Mouse (Mus musculus) intestine, embryonic 15.5 days (tissue): ENCODE results near the gene 1810013L24Rik. TPM values are rescaled to one million over a fixed set of nuclear protein-coding genes. Genes with fewer than 3 reads are reported as not detected.

Experiments used
- ATAC-seq: fragments of 200-750 bp; cut with Nextera tagmentation; 2 replicates; pipeline ENCODE4 v1.8.0; 2017; ENCODE audit warnings: moderate TSS enrichment, moderate library complexity
- H3K27ac ChIP-seq: fragments of 300-500 bp; sonication (generic); 2 replicates; pipeline ENCODE4 v1.5.1; 2015; ENCODE audit warnings: mild to moderate bottlenecking, inconsistent platforms
- H3K27me3 ChIP-seq: fragments of 300-500 bp; sonication (generic); replicated peaks from 2 replicates; pipeline ENCODE4 v1.6.1; 2015; ENCODE audit warnings: inconsistent platforms
- H3K36me3 ChIP-seq: fragments of 300-500 bp; sonication (generic); 2 replicates; pipeline ENCODE4 v1.6.1; 2015; ENCODE audit warnings: inconsistent platforms
- H3K4me1 ChIP-seq: fragments of 300-500 bp; sonication (generic); replicated peaks from 2 replicates; pipeline ENCODE4 v1.6.1; 2015; ENCODE audit warnings: inconsistent platforms
- H3K4me2 ChIP-seq: fragments of 300-500 bp; sonication (generic); replicated peaks from 2 replicates; pipeline ENCODE4 v1.6.1; 2015; ENCODE audit warnings: mild to moderate bottlenecking, inconsistent platforms
- H3K4me3 ChIP-seq: fragments of 300-500 bp; sonication (generic); replicated peaks from 2 replicates; pipeline ENCODE4 v1.5.1; 2015; ENCODE audit warnings: inconsistent platforms
- H3K9ac ChIP-seq: fragments of 300-500 bp; sonication (generic); 2 replicates; pipeline ENCODE4 v1.6.1; 2015; ENCODE audit warnings: inconsistent platforms
- H3K9me3 ChIP-seq: fragments of 300-500 bp; sonication (generic); 2 replicates; pipeline ENCODE4 v1.6.1; 2016; ENCODE audit warnings: inconsistent platforms
- WGBS: fragments of 180-500 bp; shearing (Covaris S2); methylation state at CpG from one replicate; pipeline ENCODE4 v1.1.7; 2015; 5-methylcytosine and 5-hydroxymethylcytosine counted together
- polyA plus RNA-seq: library from polyadenylated mRNA; unstranded; fragments of >200 nt; fragmentation: Nextera tagmentation; extraction: Ambion mirVana; gene quantifications from 2 replicates; pipeline ENCODE4 v1.2.1, GENCODE M21; 2015

Gene 1810013L24Rik
- polyA plus RNA-seq, 1 experiment from 2014 or later, result 17.7 TPM

GRCm38 (mm10) chr16:8817872-8818271, 12.0 kb upstream of the 1810013L24Rik start:
- ATAC-seq, result no peak
- 75% methylated on average over 4 of the region's 4 CpGs for WGBS
- Histone ChIP-seq H3K27me3 (no peaks in the 10 kb centered on the region), H3K9me3 (no peaks in the 10 kb centered on the region), H3K4me3 (no peak overlapping the region), H3K4me1 (no peaks in the 10 kb centered on the region), H3K27ac (no peak overlapping the region), H3K36me3 (no peaks in the 10 kb centered on the region), H3K9ac (no peak overlapping the region), H3K4me2 (no peak overlapping the region)

DNA sequence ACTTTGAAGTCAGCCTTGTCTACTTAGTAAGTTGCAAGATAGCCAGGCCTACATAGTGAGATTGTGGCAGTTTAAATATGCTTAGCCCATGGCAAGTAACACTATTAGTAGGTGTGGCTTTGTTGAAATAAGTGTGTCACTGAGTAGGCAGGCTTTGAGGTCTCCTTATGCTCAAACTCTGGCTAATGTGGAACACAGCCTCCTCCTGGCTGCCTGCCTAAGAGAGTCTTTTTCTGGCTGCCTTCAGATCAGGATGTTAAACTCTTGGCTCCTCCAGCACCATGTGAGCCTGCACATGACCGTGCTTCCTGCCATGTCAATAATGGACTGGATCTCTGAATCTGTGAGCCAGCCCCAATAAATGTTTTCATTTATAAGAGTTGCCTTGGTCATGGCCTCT, 8.5 kb upstream of the 1810013L24Rik start:
- no peaks in the 10 kb centered on the region for H3K4me1 ChIP-seq
- no peak overlapping the region for H3K27ac ChIP-seq
- no peak overlapping the region for H3K4me2 ChIP-seq
- ATAC-seq, result no peak
- H3K4me3 ChIP-seq, result no peak overlapping the region
- H3K9ac ChIP-seq, result no peak overlapping the region
- WGBS, result 76% methylated on average over 1 of the region's 1 CpGs
- H3K27me3 ChIP-seq, result no peaks in the 10 kb centered on the region
- no peaks in the 10 kb centered on the region for H3K36me3 ChIP-seq
- no peaks in the 10 kb centered on the region for H3K9me3 ChIP-seq

GRCm38 (mm10) chr16:8822586-8822985, 7.3 kb upstream of the 1810013L24Rik start:
- Histone ChIP-seq H3K36me3 (no peaks in the 10 kb centered on the region), H3K27me3 (no peaks in the 10 kb centered on the region), H3K9ac (no peak overlapping the region), H3K27ac (no peak overlapping the region), H3K4me2 (no peak overlapping the region), H3K9me3 (no peaks in the 10 kb centered on the region), H3K4me1 (no peaks in the 10 kb centered on the region), H3K4me3 (no peak overlapping the region)
- no peak for ATAC-seq
- WGBS, result 77% methylated on average over 4 of the region's 4 CpGs

- H3K4me2 ChIP-seq, result no peak overlapping the region
- no peak overlapping the region for H3K9ac ChIP-seq
- WGBS, result 70% methylated on average over 2 of the region's 2 CpGs
- H3K9me3 ChIP-seq, result no peaks in the 10 kb centered on the region
- ATAC-seq, result peak; percentile 60; the same call in 1 of the 2 replicates
- no peaks in the 10 kb centered on the region for H3K4me1 ChIP-seq
- H3K27ac ChIP-seq, result no peak overlapping the region
- H3K36me3 ChIP-seq, result no peaks in the 10 kb centered on the region
- no peaks in the 10 kb centered on the region for H3K27me3 ChIP-seq
- no peak overlapping the region for H3K4me3 ChIP-seq
Observed at GRCm38 (mm10) chr16:8823661-8824060, 6.2 kb upstream of the 1810013L24Rik start.

GRCm38 (mm10) chr16:8827366-8827765, 2.5 kb upstream of the 1810013L24Rik start:
- Histone ChIP-seq H3K36me3 (no peaks in the 10 kb centered on the region), H3K4me1 (peaks cover 5% of the 10 kb centered on the region), H3K9me3 (no peaks in the 10 kb centered on the region), H3K4me3 (no peak overlapping the region), H3K27me3 (no peaks in the 10 kb centered on the region), H3K9ac (no peak overlapping the region), H3K27ac (no peak overlapping the region), H3K4me2 (no peak overlapping the region)
- no peak for ATAC-seq
- 85% methylated on average over 7 of the region's 7 CpGs for WGBS

- Histone ChIP-seq H3K9ac (peak overlapping the region; percentile 69), H3K27ac (peak overlapping the region; percentile 94), H3K27me3 (no peaks in the 10 kb centered on the region), H3K4me1 (peaks cover 5% of the 10 kb centered on the region), H3K9me3 (no peaks in the 10 kb centered on the region), H3K4me2 (peak overlapping the region; percentile 98), H3K4me3 (peak overlapping the region; percentile 59), H3K36me3 (no peaks in the 10 kb centered on the region)
- ATAC-seq, result peak; percentile 69
- 10% methylated on average over 33 of the region's 33 CpGs for WGBS
Observed at GRCm38 (mm10) chr16:8828636-8829563, 1.0 kb upstream of the 1810013L24Rik start.

- WGBS, result 0% methylated on average over 69 of the region's 74 CpGs
- no peaks in the 10 kb centered on the region for H3K9me3 ChIP-seq
Observed at GRCm38 (mm10) chr16:8830431-8831211, 721 bp downstream of the 1810013L24Rik start.

DNA sequence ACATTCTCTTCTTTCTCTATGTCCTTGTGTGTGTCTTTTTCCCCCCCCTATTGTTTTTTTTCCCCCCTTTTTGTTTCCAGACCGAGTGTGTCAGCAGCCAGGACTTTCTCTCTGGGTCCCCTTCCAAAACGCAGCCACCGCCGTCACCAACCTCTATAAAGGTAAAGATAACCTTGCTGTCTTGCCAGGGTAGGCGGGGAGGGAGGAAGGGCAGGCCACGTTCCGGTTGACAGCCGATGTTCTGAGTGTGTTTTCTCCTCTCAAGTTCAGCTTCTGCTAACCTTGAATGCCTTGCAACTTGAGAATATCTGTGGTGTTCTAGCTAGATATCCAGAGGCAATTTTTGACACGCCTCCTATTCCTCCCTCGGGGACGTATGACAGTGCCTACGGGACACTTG, 1.3 kb downstream of the 1810013L24Rik start:
- 2% methylated on average over 12 of the region's 12 CpGs for WGBS

More at GRCm38 (mm10) chr16:8830431-8831211, 721 bp downstream of the 1810013L24Rik start:
- peak overlapping the region; percentile 76 for H3K4me2 ChIP-seq
- peak overlapping the region; percentile 98 for H3K9ac ChIP-seq
- peaks cover 5% of the 10 kb centered on the region for H3K4me1 ChIP-seq
- H3K4me3 ChIP-seq, result peak overlapping the region; percentile 89
- H3K36me3 ChIP-seq, result no peaks in the 10 kb centered on the region; the same call in 1 of the 2 replicates
- peak overlapping the region; percentile 95 for H3K27ac ChIP-seq
- no peaks in the 10 kb centered on the region for H3K27me3 ChIP-seq
- ATAC-seq, result peak; percentile 42

GRCm38 (mm10) chr16:8836876-8837275, 7.0 kb downstream of the 1810013L24Rik start:
- WGBS, result 87% methylated on average over 1 of the region's 1 CpGs
- H3K9me3 ChIP-seq, result no peaks in the 10 kb centered on the region
- no peak overlapping the region for H3K4me3 ChIP-seq
- peaks cover 15% of the 10 kb centered on the region for H3K36me3 ChIP-seq
- H3K4me1 ChIP-seq, result no peaks in the 10 kb centered on the region; the same call in 1 of the 2 replicates
- no peak overlapping the region for H3K27ac ChIP-seq
- H3K27me3 ChIP-seq, result no peaks in the 10 kb centered on the region
- H3K4me2 ChIP-seq, result no peak overlapping the region
- H3K9ac ChIP-seq, result no peak overlapping the region
- ATAC-seq, result peak; percentile 23; the same call in 1 of the 2 replicates

More for the DNA sequence above, 1.3 kb downstream of the 1810013L24Rik start:
- Histone ChIP-seq H3K9ac (peak overlapping the region; percentile 98), H3K4me3 (peak overlapping the region; percentile 89), H3K4me2 (peak overlapping the region; percentile 76), H3K4me1 (peaks cover 5% of the 10 kb centered on the region), H3K9me3 (no peaks in the 10 kb centered on the region), H3K27ac (peak overlapping the region; percentile 95; the same call in 1 of the 2 replicates), H3K27me3 (no peaks in the 10 kb centered on the region), H3K36me3 (no peaks in the 10 kb centered on the region; the same call in 1 of the 2 replicates)
- no peak for ATAC-seq

DNA sequence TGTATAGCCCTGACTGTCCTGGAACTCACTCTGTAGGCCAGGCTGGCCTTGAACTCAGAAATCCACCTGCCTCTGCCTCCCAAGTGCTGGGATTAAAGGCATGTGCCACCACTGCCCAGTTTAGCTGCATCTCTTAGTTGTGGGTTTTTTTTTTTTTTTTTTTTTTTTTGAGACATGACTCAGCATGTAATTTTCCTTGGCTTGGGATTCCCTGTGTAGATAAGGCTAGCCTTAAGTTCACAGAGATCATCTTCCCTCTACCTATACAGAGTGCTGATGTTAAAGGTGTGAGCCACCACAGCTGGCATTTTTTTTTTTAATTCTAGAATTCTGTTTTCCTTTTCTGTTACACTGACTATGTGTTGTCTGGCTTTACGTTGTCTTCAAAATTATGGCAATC, 7.7 kb downstream of the 1810013L24Rik start:
- Histone ChIP-seq H3K27ac (no peak overlapping the region), H3K27me3 (no peaks in the 10 kb centered on the region), H3K4me1 (no peaks in the 10 kb centered on the region; the same call in 1 of the 2 replicates), H3K4me3 (no peak overlapping the region), H3K36me3 (peaks cover 15% of the 10 kb centered on the region), H3K4me2 (no peak overlapping the region), H3K9me3 (no peaks in the 10 kb centered on the region), H3K9ac (no peak overlapping the region)
- WGBS, result 100% methylated on average over 1 of the region's 1 CpGs
- no peak for ATAC-seq

DNA sequence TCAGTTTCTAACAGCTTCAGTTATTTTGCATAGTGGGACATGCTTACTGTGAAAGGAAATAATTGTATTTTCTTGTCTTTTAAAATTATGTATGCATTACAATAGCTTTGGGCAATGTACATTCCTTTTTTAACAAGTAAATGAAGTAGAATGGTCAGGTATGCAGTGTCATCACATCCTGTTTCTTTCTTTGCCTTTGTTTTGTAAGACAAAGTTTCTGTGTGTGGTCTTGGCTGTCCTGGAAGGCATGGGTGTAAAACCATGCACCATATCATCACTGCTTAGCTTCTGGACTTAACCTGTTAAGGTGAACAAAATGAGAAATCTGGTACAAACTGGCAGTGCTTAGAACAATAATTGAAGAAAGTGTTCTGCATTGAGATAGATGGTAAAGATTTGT, 9.0 kb downstream of the 1810013L24Rik start:
- H3K36me3 ChIP-seq, result peaks cover 19% of the 10 kb centered on the region
- no peak overlapping the region for H3K27ac ChIP-seq
- H3K4me2 ChIP-seq, result no peak overlapping the region

GRCm38 (mm10) chr16:8840557-8840956, 10.7 kb downstream of the 1810013L24Rik start:
- H3K36me3 ChIP-seq, result peaks cover 19% of the 10 kb centered on the region
- H3K9me3 ChIP-seq, result no peaks in the 10 kb centered on the region
- H3K4me2 ChIP-seq, result no peak overlapping the region
- H3K27me3 ChIP-seq, result no peaks in the 10 kb centered on the region
- ATAC-seq, result no peak
- no peak overlapping the region for H3K27ac ChIP-seq
- no peaks in the 10 kb centered on the region for H3K4me1 ChIP-seq
- 90% methylated on average over 3 of the region's 3 CpGs for WGBS
- no peak overlapping the region for H3K9ac ChIP-seq
- H3K4me3 ChIP-seq, result no peak overlapping the region

More for the DNA sequence above, 9.0 kb downstream of the 1810013L24Rik start:
- Histone ChIP-seq H3K4me1 (no peaks in the 10 kb centered on the region), H3K9me3 (no peaks in the 10 kb centered on the region), H3K4me3 (no peak overlapping the region), H3K27me3 (no peaks in the 10 kb centered on the region), H3K9ac (no peak overlapping the region)
- no peak for ATAC-seq
